Mouse (Mus musculus) embryo, embryonic 10 days (tissue): Measurements from ENCODE around the gene Elovl5.
"Not testable (repeated sequence)": the region's sequence is repeated elsewhere in the genome, so short reads cannot be mapped to it uniquely, and the experiment has no call there.

Source experiments
- DNase-seq: peaks from one replicate; pipeline ENCODE4 v3.0.0-alpha.2; 2015; ENCODE audit warnings: low spot score

Gene Elovl5

DNA sequence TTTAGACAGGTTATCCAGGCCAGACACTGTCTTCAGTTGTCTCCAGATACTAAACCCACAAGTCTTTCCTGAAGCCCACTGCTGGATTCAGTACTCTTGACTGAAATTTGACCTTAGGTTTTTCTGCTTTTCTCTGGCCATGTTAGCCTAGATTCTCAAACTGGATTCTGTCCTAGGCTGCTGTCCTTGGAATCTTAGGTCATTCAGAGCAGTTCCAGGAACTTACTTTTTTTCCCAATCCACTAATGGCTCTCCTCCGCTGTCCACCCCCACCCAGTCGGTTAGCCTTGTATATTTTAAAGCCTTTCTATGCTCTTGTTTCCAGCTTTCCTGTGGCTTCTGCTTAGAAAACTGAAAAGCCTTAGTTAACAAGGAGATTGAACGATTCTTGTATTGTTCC is 37.8 kb downstream of the Elovl5 start:
- no peak for DNase-seq

DNA sequence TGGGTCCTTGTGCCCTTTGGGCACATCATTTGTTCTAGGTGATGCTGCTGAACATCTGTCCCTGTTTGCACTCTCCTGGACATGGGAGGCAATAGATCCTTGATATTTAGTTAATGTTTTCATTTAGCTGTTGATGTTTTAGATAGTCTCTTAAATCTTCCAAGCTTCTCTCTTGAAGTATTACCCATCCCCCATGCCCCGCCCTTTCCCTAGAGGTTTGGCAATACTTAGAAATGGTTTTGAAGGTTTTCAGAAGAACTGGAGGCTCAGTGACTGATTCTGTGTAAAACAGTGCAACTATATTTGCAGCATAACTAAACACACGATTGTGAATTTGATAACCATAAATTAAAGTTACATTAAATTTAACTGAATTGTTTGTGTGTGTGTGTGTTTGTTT is 38.3 kb downstream of the Elovl5 start:
- DNase-seq: no peak

DNA sequence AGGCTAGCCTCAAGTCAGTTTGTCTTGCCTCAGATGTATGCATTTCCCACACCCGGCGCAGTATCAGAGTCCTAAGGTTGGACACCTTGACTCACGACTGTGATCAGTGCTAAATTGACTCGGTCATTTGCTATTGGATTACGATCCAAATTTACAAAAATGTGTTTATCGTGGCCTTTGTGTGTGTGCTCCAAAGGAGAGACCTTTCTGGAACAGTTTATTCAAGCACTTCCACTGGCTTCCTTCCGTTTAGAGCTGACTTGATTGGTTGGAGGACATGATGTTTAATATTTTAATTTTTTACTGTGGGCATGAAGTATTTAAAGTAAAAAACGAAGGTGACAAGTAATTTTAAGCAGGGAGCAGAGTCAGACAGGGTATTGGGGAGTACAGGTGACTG is 38.8 kb downstream of the Elovl5 start:
- DNase-seq: no peak

DNA sequence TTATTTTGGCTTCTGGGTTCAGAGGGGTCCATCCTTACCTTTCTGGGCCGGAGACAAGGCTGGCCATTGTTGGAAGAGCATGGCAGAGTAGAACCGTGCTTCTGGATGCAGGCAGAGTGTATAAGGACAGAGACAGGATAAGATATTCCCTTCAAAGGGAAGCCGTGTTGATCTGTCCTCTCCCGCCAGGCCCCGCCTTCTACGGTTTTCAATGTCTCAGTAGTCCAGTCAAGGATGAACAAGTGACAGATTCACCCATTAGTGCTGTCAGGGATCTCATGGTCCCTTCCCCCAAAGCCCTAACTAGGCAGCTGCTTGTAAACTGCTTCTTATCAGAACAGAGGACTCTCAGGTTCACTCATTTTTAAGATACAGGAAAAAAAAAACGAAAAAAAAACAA is 41.2 kb downstream of the Elovl5 start:
- no peak for DNase-seq

DNA sequence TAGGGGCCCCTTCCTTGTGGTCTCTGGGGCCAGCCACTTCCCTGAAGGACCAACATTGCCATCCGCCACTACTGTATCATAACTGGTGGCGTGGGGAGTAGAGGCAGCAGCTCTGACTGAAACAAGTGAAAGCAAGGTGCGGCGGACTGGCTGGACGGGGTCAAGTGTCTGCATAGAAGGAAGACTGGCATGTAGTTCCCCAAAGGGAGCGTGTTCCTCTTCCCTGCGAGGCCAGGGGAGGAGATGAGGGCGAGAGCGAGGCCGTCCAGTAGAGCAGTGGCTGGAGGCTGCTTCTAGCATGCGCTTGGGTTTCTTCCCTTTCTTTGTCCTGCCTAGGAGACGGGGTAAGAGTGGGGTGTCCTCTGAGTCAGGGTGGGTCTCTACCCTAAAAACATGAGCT is 42.6 kb downstream of the Elovl5 start:
- no peak for DNase-seq

DNA sequence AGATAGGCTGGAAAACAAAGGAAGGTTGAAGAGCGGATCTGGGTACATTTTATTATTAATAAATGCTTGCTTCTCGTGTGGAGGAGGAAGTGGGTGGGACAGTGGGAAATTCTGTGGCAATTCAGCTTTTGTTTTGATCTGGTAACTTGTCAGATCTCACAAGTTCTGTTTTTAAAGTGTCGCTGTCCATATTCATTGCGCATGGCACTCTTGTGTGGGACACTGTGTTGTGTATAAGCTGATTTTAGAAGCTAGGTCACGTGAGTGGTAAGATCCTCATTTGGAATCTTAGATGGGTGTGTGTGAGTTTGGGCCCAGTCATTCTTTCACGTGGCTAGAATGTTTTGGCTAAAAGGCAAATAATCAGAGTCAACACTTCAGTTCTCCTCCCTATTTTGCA is 44.2 kb downstream of the Elovl5 start:
- no peak for DNase-seq

DNA sequence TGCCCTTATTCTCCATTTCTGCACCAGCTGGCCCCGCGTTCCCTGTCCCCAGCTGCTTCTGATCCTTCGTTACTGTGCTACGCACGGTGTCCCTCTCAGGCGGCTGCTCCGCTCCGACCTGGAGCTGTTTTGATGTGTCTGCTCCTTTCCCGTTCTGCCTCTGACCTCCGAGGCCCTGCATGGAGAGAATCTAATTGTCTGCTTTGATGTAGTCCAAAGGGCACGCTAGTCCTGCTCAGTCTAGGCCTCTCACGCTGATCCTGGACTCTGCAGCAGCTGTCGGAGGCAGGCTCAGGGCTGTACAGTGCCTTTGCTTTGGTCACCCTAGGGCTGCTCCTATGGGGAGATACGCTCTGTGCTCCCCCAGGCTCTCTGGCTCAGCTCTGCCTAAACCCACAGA is 46.9 kb downstream of the Elovl5 start:
- DNase-seq: peak; percentile 65

DNA sequence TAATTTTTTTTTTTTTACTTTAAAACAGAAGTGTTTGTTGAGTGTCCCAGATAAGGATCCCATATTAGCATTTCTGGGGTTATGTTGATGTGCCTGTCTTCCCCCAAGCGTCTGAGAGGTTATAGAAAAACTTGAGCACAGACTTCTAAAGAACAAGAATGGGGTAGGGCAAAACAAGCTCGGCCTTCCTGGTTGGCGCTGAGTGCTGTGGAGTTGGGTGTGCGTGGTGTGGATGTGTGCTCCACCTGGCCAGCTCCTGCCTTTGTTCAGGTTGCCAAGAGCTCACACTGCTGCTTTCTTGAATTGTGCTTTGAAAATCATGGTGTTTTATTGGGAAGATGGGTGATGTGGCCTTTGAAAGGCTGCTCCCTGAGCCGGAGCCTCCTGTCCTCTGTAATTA is 48.1 kb downstream of the Elovl5 start:
- DNase-seq: no peak

DNA sequence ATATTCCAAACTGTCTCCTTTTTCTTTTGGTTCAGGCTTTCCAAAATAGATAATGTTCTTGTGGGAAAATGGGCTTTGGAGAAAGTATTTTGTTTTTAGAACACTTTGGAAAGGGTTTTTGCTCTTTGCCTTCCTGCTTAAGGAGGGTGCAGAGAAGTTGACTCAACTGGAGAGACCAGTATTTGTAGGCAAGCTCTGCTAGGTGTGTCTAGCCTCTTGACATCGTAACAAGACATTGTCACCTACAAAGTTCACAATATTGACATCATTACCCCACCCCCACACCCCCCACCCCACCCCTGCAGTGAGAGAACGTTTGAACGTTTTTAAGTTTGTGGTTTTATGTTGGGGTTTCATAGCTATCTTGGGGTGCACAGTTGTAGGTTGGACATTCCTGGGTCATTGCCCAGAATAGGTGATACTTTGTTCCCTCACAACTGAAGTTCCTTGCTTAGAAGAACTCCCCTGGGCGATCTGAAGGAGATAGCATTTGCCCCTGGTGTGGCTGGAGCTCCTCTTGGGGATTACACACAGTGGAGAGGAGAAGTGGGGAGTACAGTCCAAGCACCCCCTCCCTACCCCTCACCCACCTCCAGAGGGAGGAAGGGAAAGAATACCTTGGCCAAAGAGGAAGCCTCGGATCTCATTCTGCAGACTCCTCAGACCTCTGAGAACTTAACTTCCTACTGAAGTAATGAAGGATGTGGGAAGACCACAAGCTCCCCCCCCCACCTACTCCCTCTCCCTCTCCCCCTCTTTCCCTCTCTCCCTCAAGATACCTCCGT is 48.8 kb downstream of the Elovl5 start:
- DNase-seq: no peak

DNA sequence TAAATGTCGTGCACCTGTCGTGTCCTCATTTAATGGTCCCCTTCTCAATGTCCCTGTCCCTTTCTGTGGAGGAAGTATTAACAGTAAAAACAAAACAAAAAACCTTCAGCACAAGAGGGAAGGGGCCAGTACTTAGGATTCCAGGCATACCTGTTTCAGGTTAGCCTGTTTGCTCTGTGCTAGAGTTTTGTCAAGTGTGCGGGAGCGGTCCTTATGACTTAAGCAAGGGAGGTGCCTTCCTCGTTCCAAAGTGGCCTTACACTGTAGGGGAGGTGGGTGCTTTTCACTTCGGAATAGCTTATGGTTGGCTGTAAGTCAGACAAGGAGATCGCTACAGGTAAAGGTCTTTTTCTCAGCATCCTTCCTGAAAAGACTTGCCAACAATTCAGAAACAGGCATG is 49.7 kb downstream of the Elovl5 start:
- no peak for DNase-seq

DNA sequence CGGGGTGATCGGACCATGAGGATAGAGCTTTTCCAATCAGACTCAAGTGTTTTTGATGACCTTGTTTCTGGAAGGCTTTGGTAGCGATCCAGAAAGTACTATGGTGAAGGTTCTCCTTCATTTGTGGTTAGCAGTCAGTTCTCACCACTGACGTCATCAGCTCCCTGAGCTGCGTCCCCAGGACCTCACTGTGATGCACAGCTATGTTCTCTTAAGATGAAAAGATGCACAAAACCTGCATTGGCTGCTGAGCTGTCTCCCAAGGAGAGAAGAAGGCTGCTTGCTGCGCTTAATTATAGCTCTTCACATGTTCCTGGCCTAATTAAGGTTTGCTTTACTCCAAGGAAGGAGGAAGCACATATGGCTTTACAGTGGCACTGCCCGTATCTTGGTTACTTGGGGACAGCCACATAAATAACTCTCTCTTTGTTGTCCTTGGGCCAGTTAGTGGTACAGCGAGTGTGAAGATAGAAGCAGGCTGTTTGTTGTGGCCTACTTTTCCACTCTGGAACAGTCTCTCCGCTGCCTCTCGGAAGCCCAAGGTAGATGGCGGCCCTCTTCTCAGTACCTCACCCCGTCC is 50.5 kb downstream of the Elovl5 start:
- no peak for DNase-seq

DNA sequence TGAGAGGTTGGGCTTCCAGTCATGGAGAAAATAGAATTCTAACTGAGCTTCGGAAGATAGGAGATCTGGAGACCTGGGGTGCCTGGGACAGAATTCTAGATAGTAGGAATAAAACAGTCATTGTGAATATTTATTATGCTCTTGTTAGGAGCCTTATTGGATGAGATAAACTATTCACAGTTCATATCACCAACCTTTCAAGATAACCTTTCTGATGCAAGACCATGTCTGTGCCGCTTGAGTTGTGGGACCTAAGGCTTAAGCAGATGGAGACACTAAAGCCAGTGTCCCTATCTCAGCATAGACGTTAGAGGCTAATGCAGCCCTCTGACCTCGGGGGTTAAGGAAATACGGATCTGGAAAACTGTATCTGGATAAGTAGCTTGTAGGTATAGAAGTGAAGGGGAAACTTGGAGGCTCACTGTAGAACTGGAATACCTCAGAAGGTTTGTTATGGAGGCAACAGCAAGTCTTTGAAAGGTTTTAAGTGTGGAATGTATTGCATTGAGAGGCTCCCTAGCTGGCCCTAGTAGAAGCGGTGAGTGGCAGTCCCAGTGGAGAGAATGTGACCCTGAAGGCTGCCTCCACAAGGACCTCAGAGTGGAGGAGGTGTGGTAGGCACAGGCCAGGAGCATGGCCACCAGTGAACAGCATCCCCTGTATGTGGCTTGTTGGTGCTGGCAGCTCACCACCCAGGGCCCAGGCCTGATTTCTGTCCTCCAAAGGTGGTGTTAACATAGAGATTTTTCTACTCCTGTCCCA is 52.2 kb downstream of the Elovl5 start:
- DNase-seq: no peak

DNA sequence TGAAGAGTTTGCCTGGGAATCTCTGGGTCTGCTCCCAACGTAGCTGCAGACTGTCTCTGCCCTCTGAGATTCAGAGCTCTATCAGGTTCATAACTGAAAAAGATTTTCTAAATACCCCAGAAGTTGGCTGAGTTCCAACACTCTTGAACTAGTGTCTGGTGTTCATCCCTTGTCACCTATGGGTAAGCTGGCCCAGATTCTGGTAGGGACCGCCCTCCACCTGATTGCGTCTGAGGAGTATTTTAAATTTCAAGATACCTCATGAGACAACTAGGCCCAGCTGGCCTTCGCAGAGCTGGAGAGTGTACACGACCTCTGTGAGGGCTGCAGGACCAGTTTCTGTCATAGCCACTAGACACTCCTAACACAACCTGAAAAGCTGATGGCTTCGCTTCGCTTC is 61.8 kb downstream of the Elovl5 start:
- DNase-seq: no peak

DNA sequence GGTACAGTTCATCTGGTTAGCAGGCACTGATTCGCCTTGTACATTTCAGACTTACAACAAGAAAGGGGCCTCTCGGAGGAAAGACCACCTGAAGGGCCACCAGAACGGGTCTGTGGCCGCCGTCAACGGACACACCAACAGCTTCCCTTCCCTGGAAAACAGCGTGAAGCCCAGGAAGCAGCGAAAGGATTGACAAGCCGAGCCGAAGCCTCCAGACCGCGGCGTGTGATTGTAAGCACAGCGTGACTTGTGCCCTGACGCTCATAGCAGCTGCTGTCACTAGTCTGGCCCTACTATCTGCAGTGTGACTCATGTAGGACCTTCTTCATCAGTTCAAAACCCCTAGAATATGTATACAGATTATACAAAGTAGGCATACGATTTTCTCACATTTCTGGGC is 65.5 kb downstream of the Elovl5 start:
- no peak for DNase-seq

DNA sequence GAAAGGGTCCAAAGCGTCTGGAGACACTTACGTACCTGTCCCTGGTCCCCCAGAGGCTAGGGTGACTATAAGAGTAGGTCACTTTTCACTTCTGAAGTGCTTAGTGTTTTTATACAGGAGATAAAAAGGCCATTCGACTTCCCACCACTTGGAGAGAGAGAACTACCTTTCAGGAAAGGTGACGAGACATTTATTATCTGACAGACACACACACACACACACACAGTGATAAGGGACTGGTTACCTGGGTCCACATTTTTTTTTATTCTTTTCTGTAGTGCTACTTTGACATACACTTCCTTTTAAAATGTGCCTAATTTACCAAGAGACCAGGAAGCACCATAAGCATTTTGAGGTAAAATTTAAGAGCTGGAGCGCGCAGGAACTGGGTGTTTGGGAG is 66.4 kb downstream of the Elovl5 start:
- DNase-seq: no peak

DNA sequence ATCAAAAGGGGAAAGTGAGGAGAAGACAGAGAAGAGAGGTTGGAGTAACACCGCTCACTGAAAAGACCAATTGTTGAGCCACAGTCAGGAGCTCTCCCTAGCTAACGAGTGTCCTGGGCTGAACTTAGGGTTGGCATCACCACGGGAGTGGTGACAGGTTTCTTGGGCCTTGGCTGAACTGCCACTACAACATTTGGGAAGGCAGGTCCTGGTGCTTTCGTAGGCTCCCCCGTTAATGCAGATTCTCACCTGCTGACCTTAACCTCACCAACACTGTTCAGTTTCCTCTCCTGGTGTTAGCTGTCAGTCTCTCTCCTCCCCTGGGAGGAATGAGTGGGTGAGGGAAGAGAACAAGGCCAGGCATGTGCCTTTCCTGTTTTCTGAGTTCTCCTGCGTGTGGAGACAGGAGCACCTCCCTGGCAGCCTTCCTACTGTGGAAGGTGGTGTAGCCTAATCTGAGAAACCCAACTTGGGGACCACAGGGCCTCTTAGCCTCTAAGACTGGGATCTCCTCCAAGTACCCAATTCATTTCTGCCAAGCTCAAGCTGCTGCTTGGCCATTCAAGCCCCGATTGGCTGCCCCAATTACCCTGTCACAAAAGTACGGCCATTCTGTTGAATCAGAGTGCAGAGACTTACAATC is 69.1 kb downstream of the Elovl5 start:
- DNase-seq: no peak

DNA sequence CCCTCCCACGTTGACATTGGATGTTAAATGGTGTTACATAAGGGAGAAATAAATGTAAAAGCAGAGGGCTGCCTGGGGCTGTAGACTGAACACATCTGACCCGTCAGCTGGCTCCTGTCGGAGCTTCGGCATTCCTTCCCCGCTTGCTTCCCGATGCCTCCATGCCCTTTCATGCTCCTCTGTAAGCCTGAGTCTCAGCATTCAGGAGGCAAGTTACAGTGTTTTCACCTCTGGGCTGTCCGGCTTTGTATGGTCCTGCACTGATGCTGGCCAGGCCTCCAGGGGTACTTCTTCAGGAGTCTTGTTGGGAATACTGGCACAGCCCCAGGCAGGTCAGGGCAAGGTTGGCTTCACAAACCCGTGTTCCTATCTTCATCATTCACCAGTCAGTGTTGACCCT is 72.5 kb downstream of the Elovl5 start:
- DNase-seq: no peak

DNA sequence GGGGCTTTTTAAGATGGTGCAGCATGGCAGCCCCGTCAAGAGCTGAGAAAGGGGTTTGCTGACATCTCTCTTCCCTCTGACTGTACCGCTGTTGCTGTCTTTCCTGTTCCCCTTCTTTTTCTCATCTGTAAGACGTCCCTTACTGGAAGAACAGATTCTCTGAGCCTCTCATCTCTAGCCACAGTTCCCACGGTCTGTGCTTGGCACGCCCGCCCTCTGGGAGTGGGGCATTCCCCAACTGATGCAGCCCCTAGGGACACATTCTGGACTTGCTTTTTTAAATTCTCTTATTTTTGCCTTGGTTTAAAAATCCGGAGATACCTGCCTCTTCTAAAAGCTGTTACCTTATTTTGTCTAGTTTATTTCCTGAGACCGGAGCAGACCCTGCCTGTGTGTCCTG is 73.1 kb downstream of the Elovl5 start:
- no peak for DNase-seq

DNA sequence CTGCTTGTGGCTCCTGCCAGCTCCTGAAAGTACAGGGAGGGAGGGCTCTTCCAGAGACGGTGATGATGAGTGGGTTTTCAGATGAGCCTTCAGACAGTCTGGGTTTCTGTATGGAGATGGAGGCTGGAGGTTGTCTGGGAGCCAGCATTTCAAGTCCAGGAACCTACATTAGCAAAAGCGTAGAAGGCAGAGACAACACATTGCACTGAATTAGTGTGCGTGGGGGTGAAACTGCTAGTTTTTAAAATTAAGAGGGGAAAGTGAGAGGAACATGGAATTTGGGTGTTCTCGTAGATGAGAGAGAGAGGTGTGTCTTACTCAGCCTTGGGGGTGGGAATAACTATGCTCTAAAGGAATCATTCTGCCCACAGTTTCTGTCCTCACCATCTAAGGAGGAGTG is 74.5 kb downstream of the Elovl5 start:
- no peak for DNase-seq

DNA sequence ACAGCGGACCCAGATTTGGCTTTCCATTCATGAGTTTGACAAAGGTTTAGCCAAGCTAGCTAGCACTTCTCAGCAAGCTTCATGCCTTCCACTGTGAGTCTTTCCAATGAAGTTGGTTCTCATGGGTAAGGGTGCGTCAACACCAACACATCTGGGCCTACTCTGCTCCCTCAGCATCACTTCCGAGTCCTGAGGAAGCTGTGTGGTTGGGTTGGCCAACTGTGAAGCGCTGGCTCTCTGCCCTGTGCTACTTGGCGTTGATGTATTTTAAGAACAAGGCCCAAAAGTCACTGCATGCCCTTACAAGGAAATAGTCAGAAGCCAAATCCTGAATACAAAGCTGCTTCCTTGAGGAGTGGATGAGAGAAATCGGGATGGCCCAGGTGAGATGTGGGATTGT is 75.1 kb downstream of the Elovl5 start:
- no peak for DNase-seq

DNA sequence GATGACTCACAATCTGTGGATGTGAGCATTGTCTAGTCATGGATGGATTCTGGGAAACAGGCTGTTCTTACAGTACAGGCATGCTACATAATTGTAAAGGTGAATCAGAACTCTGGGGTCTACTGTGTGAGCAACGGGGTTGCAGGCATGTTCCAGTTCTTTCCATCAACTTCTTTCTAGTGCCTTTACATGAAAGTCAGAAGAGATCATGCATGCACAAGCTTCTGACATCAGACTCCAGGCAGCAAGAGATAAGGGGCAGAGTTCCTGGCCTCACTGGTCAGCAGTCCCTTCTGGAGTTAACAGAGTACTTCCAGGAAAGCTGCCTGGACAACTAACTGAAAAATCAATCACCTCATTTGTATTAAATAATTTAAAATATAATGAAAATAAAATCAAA is 75.9 kb downstream of the Elovl5 start:
- DNase-seq: no peak

DNA sequence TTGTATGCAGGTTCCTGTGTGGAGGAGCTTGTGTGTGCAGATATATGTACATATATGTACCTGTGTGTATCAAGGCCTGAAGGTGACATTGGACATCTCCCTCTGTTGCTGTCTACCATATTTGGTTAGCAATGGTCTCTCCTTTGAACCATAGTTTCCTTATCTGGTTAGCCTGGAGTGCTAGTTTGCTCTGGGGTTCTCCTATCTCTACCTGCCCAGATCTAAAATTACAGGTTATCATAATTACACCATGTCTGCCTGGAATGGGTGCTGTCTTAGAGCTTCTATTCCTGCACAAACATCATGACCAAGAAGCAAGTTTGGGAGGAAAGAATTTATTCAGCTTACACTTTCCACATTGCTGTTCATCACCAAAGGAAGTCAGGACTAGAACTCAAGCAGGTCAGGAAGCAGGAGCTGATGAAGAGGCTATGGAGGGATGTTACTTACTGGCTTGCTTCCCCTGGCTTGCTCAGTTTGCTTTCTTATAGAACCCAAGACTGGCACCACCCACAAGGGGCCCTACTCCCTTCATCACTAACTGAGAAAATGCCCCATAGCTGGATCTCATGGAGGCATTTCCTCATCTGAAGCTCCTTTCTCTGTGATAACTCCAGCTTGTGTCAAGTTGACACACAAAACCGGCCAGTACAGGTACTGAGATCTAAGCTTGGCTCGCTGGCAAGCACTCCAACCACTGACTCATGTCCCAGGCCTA is 76.5 kb downstream of the Elovl5 start:
- DNase-seq: not testable (repeated sequence)
